Mouse (Mus musculus): Measurements from ENCODE around the gene Ndc1. TPM values are rescaled to one million over a fixed set of nuclear protein-coding genes. Genes with fewer than 3 reads are reported as not detected.
A peak's percentile ranks its signal among the peaks of the same experiment; 100 is the strongest.

Gene Ndc1
- polyA plus RNA-seq (2016; fragmentation: Nextera tagmentation; extraction: Ambion mirVana): 38.8 and 39.9 TPM in 2 replicates

DNA sequence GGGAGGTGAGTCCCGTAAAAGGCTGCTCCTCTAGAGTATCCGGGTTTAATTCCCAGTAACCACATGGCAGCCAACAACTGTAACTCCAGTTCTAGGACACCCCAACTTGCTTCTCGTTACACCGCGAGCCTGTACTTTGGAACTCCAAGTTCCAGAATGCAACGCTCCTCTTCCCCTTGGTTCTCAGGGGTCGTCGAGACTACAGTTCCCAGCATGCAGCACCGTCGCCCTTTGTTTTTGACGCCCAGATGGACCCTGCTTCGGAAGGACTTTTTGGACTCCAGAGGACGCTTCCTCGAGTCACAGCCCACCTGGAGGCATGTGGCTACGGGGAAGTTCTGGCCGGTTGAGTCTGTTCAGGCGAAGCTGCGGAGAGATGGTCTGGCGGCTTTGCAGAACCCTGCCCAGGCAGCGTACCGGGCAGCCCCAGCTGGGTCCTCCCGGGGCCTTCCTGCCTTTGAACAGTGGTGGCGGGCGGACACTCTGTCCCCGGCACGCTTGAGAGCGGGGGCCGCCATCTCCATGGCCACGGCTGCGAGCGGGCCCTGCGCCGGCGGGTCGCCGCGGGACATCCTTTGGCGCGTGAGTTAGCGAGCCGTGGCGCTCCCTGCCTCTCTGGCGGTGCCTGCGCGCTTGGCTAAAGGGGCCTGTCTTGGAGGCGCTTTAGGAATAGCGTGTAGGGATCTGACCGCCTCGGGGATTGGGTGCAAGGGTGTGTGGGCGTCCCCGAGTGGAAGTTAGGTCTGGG lies at the start of gene Ndc1:
Gene Ndc1 (plus strand): TSS at position 218 of the 748 bp plus-strand sequence.
- ATAC-seq (ENCODE audit: low FRiP score): peak; percentile 98
- peak within 1 kb of the TSS; percentile 79 for H3K9ac ChIP-seq

GRCm38 (mm10) chr4:107318646-107319045 lies 48.9 kb upstream of the Ndc1 start:
- 87% methylated on average over 8 of the region's 8 CpGs for WGBS
- ATAC-seq (ENCODE audit: low FRiP score): no peak
- Histone ChIP-seq H3K4me3 (replicated peaks) (no peak overlapping the region), H3K9me3 (no peaks in the 10 kb centered on the region), H3K4me1 (peaks cover 12% of the 10 kb centered on the region), H3K4me2 (no peak overlapping the region), H3K27me3 (no peaks in the 10 kb centered on the region), H3K27ac (no peak overlapping the region), H3K36me3 (replicated peaks) (peaks cover 39% of the 10 kb centered on the region), H3K9ac (no peak overlapping the region)

More for the DNA sequence above, at the start of gene Ndc1:
- Histone ChIP-seq H3K4me1 (peaks cover 10% of the 10 kb centered on the region), H3K9me3 (no peaks in the 10 kb centered on the region), H3K4me2 (peak within 1 kb of the TSS; percentile 57), H3K4me3 (replicated peaks) (peak within 1 kb of the TSS; percentile 86), H3K27me3 (no peaks in the 10 kb centered on the region), H3K27ac (peak within 1 kb of the TSS; percentile 90), H3K36me3 (replicated peaks) (peaks cover 21% of the 10 kb centered on the region)
- under 1% methylated on average over 51 of the region's 51 CpGs for WGBS

- H3K27me3 ChIP-seq: no peaks in the 10 kb centered on the region
- ATAC-seq (ENCODE audit: low FRiP score): no peak
- 87% methylated on average over 2 of the region's 2 CpGs for WGBS
Measured at GRCm38 (mm10) chr4:107321041-107321440, 46.5 kb upstream of the Ndc1 start.

GRCm38 (mm10) chr4:107323113-107323512 lies 44.5 kb upstream of the Ndc1 start:
- H3K4me3 ChIP-seq (replicated peaks): no peak overlapping the region
- H3K4me1 ChIP-seq: no peaks in the 10 kb centered on the region
- H3K9me3 ChIP-seq: no peaks in the 10 kb centered on the region
- H3K27ac ChIP-seq: no peak overlapping the region
- H3K36me3 ChIP-seq (replicated peaks): peaks cover 39% of the 10 kb centered on the region
- H3K4me2 ChIP-seq: no peak overlapping the region
- no peaks in the 10 kb centered on the region for H3K27me3 ChIP-seq
- H3K9ac ChIP-seq: no peak overlapping the region
- no peak for ATAC-seq (ENCODE audit: low FRiP score)
- WGBS: 90% methylated on average over 2 of the region's 2 CpGs

More at GRCm38 (mm10) chr4:107321041-107321440, 46.5 kb upstream of the Ndc1 start:
- no peak overlapping the region for H3K4me3 ChIP-seq (replicated peaks)
- no peaks in the 10 kb centered on the region for H3K4me1 ChIP-seq
- H3K9me3 ChIP-seq: no peaks in the 10 kb centered on the region
- no peak overlapping the region for H3K27ac ChIP-seq
- no peak overlapping the region for H3K9ac ChIP-seq
- H3K36me3 ChIP-seq (replicated peaks): peaks cover 39% of the 10 kb centered on the region
- no peak overlapping the region for H3K4me2 ChIP-seq

DNA sequence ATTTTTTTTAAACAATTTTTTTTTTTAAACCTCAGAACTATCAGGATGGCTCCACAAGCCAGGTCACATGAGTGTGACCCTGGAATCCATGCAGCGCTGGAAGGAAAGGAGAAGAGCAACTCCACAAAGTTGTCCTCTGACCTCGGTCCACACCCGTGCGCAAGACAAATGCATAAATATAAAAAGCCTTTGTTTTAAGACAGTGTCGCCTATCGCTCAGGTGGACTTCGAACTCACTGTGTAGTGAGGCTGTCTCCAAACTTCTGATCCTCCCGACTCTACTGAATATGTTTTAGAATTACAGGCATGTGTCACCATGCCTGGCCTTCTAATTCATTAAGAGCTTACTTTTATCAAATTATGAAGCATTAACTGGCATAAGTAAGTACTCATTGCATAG lies 39.1 kb upstream of the Ndc1 start:
- Histone ChIP-seq H3K36me3 (replicated peaks) (0 out of 2 replicates have a peak, but pooled peaks cover under 1% of the 10 kb centered on the region), H3K9ac (no peak overlapping the region), H3K9me3 (no peaks in the 10 kb centered on the region), H3K4me3 (replicated peaks) (no peak overlapping the region), H3K27me3 (no peaks in the 10 kb centered on the region), H3K4me2 (no peak overlapping the region), H3K4me1 (no peaks in the 10 kb centered on the region), H3K27ac (no peak overlapping the region)
- no peak for ATAC-seq (ENCODE audit: low FRiP score)
- 95% methylated on average over 8 of the region's 8 CpGs for WGBS

DNA sequence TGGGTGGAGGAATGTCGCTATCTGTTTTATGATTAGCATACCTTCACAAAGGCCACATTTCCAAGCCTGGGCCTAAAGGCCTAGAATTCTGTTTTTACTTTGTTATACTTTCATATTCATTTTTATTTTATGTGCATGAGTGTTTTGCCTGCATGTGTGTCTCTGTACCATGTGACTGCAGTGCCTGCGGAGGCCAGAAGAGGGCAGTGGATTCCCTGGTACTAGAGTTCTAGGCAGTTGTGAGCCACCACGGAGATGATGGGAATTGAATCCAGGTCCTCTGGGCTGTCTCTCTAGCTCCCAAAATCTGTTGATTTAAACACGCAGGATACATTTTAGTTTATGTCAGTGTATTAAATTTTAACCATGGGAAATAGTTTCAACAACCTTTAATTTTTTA lies 34.1 kb upstream of the Ndc1 start:
- ATAC-seq (ENCODE audit: low FRiP score): no peak
- Histone ChIP-seq H3K4me2 (no peak overlapping the region), H3K9ac (no peak overlapping the region), H3K27ac (no peak overlapping the region), H3K9me3 (no peaks in the 10 kb centered on the region), H3K4me3 (replicated peaks) (no peak overlapping the region), H3K4me1 (no peaks in the 10 kb centered on the region), H3K36me3 (replicated peaks) (no peaks in the 10 kb centered on the region; the same call in 1 of the 2 replicates), H3K27me3 (no peaks in the 10 kb centered on the region)
- 91% methylated on average over 4 of the region's 4 CpGs for WGBS

- Histone ChIP-seq H3K27ac (no peak overlapping the region), H3K36me3 (replicated peaks) (no peaks in the 10 kb centered on the region; the same call in 1 of the 2 replicates), H3K4me2 (no peak overlapping the region), H3K9me3 (no peaks in the 10 kb centered on the region), H3K4me3 (replicated peaks) (no peak overlapping the region), H3K27me3 (no peaks in the 10 kb centered on the region), H3K9ac (no peak overlapping the region), H3K4me1 (peaks cover 4% of the 10 kb centered on the region)
- WGBS: 82% methylated on average over 8 of the region's 8 CpGs
- no peak for ATAC-seq (ENCODE audit: low FRiP score)
Measured at GRCm38 (mm10) chr4:107336356-107336755, 31.2 kb upstream of the Ndc1 start.

GRCm38 (mm10) chr4:107337455-107337854 lies 30.1 kb upstream of the Ndc1 start:
- no peaks in the 10 kb centered on the region for H3K27me3 ChIP-seq
- no peak overlapping the region for H3K9ac ChIP-seq
- H3K4me3 ChIP-seq (replicated peaks): no peak overlapping the region
- no peaks in the 10 kb centered on the region for H3K9me3 ChIP-seq
- no peak overlapping the region for H3K27ac ChIP-seq
- peaks cover 4% of the 10 kb centered on the region for H3K36me3 ChIP-seq (replicated peaks)
- H3K4me1 ChIP-seq: peaks cover 8% of the 10 kb centered on the region
- no peak for ATAC-seq (ENCODE audit: low FRiP score)
- WGBS: 90% methylated on average over 5 of the region's 5 CpGs
- H3K4me2 ChIP-seq: no peak overlapping the region

DNA sequence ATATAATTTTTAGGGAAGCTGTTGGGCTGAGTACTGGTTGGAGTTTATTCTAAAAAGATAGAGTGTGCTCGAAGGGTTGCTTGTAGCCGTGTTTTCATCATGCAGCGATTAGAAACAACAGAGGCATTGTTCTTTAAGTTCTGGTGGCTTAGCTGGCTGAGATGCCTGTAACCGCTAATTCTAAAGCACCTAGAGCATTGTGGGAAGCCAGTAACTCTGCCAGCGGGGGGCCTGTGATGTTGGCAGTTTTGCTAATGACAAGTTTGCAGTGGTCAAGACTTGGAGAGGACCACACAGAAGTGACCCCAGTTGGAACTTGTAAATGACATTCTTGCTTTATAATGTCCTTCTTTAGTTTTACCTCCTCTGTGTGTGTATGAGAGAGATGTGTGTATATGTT lies 26.2 kb upstream of the Ndc1 start:
- ATAC-seq (ENCODE audit: low FRiP score): no peak
- Histone ChIP-seq H3K36me3 (replicated peaks) (peaks cover 12% of the 10 kb centered on the region), H3K4me1 (peaks cover 8% of the 10 kb centered on the region), H3K4me2 (no peak overlapping the region), H3K9ac (0 out of 2 replicates have a peak overlapping the region, but pooled peaks have one; percentile 5), H3K4me3 (replicated peaks) (no peak overlapping the region), H3K27ac (no peak overlapping the region), H3K9me3 (no peaks in the 10 kb centered on the region), H3K27me3 (no peaks in the 10 kb centered on the region)
- 37% methylated on average over 5 of the region's 5 CpGs for WGBS

- no peak for ATAC-seq (ENCODE audit: low FRiP score)
- 76% methylated on average over 7 of the region's 7 CpGs for WGBS
Measured at GRCm38 (mm10) chr4:107344612-107345011, 23.0 kb upstream of the Ndc1 start.

DNA sequence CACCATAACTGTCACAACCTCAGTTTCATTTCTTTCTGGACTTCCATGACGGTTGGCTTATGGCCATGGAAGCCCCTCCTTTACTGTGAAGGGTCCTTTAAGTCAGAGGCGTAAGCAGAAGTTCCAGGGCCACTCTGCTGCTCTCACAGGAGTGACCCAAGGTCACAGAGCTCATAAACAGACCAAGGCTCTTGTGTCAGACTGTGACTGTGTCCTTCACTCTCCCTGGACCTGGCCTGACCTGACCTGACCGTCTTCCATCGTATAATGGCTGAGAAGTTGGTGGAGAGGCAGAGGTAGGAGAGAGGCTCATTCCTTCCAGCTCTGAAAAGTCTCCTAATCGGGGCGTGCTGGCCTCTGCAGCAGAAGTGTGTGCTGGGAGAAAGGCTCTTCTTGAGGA lies 20.4 kb upstream of the Ndc1 start:
- Histone ChIP-seq H3K4me2 (no peak overlapping the region), H3K27ac (no peak overlapping the region), H3K9ac (no peak overlapping the region), H3K9me3 (no peaks in the 10 kb centered on the region), H3K4me1 (peaks cover 10% of the 10 kb centered on the region; the same call in 1 of the 2 replicates), H3K27me3 (no peaks in the 10 kb centered on the region), H3K36me3 (replicated peaks) (peaks cover 19% of the 10 kb centered on the region; the same call in 1 of the 2 replicates), H3K4me3 (replicated peaks) (no peak overlapping the region)
- ATAC-seq (ENCODE audit: low FRiP score): no peak
- 87% methylated on average over 6 of the region's 6 CpGs for whole genome bisulfite sequencing

More at GRCm38 (mm10) chr4:107344612-107345011, 23.0 kb upstream of the Ndc1 start:
- H3K4me1 ChIP-seq: peaks cover 18% of the 10 kb centered on the region
- H3K9me3 ChIP-seq: no peaks in the 10 kb centered on the region
- H3K27ac ChIP-seq: no peak overlapping the region
- no peaks in the 10 kb centered on the region for H3K27me3 ChIP-seq
- H3K9ac ChIP-seq: no peak overlapping the region
- H3K4me2 ChIP-seq: no peak overlapping the region
- H3K4me3 ChIP-seq (replicated peaks): no peak overlapping the region
- H3K36me3 ChIP-seq (replicated peaks): peaks cover 12% of the 10 kb centered on the region; the same call in 1 of the 2 replicates

DNA sequence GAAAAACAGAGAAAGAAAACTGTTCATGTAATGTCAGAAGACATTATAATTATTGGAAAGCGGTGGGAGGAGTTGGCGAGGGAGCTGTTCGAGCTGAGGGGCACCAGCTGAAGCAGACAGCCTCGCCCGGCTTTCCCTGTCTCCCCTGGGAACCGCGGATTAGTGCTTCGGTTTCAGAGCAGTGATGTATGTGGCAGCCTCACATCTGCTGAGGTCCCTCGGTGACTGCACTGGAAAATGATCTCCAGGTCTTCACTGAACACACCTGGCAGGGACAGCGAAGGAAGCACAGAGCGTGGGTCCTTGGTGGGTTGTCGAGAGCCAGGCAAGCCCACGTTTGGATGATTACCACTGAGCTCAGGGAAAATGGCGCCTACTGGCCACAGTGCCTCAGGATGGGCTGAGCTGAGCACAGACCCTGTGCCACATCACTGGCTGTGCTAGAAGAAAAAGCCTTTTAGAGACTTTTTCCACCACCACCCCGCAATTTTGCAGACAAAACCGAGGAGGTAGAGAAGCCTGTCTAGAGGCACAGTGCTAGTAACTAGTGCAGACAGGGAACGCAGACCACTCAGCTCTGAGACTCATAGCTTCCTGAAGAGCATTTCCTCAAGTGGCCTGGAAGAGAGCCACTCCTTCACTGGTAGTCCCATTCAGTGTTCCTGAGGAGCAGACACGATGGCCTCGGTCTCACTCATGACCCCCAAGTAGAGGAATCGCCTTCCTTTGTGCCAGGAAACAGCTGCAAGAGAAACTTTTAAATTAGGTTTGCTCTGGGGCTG lies 18.9 kb upstream of the Ndc1 start:
- ATAC-seq (ENCODE audit: low FRiP score): no peak
- Histone ChIP-seq H3K27me3 (no peaks in the 10 kb centered on the region), H3K4me2 (no peak overlapping the region), H3K9ac (no peak overlapping the region), H3K36me3 (replicated peaks) (peaks cover 17% of the 10 kb centered on the region; the same call in 1 of the 2 replicates), H3K9me3 (no peaks in the 10 kb centered on the region), H3K27ac (no peak overlapping the region), H3K4me1 (peaks cover 10% of the 10 kb centered on the region; the same call in 1 of the 2 replicates), H3K4me3 (replicated peaks) (no peak overlapping the region)
- 81% methylated on average over 20 of the region's 20 CpGs for WGBS
